Mouse (Mus musculus): ENCODE results near the gene Nr2c1.

Gene Nr2c1

GRCm38 (mm10) chr10:94210718-94211618 is 63.1 kb downstream of the Nr2c1 start:
- peak; percentile 71 for DNase-seq (ENCODE audit: low spot score)

DNA sequence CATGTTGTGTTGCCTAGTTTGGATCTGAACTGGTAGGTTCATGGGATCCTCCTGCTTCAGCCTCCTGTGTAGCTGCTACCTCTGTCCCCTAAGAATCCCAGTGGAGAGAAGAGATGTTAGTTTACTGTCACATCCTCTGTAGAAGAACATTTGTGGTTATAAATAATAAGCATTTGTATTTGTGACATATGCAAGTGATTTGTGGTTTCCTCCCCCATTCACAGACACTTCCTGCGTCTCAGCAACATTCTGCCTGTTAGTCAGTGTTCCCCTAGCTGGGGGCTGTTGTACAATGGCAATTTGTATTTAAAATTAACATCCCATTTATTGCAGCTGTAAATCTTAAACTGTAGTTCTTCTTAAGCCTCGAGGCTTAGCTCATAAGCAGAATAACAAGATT is 63.9 kb downstream of the Nr2c1 start:
- no peak for DNase-seq (ENCODE audit: low spot score)

GRCm38 (mm10) chr10:94225026-94225750 is 77.4 kb downstream of the Nr2c1 start:
- no peak for DNase-seq (ENCODE audit: low spot score)

GRCm38 (mm10) chr10:94230172-94230981 is 82.6 kb downstream of the Nr2c1 start:
- no peak for DNase-seq (ENCODE audit: low spot score)

DNA sequence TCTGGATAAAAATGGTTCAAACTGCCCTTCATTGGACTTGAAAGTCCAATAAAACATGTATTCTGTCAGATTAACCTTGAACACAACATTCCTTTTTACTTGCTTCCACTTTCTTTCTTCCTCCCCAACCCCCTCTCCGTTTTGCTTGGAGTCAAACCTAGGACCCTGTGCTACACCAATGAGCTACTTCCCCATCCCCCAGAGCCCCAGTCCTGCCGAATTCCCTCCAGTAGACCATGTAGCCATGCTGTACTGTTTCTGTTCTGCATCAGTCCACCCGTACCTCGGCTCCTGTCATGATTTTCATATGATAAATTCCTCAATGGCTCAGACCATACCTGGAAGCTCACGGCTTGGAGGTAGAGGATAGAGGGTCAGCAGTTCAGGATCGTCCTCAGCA is 83.2 kb downstream of the Nr2c1 start:
- DNase-seq (ENCODE audit: low spot score) = no peak

DNA sequence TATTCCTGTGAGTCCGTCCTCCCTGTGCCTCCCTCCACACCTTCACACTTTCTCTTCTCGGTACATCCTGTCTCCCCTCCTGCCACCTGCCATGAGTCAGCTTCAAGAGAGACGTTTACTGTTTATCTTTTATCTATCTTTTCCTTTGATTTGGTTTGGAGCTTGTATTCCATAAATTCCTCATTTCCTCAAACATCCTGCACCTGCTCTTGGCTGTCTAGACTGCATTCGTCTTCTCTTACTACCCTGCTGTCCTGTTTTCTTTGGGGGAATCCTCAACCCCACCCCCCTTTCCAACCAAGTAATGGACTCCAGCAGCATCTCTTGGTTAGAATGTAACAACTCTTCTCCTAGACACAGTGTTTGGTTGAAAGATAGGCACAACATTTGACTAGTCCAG is 87.4 kb downstream of the Nr2c1 start:
- no peak for DNase-seq (ENCODE audit: low spot score)

- no peak for DNase-seq (ENCODE audit: low spot score)
Observed at GRCm38 (mm10) chr10:94241346-94241745, 93.5 kb downstream of the Nr2c1 start.
